ENCODE assay signal across 13 mouse cellular contexts in the genomic region with DNA sequence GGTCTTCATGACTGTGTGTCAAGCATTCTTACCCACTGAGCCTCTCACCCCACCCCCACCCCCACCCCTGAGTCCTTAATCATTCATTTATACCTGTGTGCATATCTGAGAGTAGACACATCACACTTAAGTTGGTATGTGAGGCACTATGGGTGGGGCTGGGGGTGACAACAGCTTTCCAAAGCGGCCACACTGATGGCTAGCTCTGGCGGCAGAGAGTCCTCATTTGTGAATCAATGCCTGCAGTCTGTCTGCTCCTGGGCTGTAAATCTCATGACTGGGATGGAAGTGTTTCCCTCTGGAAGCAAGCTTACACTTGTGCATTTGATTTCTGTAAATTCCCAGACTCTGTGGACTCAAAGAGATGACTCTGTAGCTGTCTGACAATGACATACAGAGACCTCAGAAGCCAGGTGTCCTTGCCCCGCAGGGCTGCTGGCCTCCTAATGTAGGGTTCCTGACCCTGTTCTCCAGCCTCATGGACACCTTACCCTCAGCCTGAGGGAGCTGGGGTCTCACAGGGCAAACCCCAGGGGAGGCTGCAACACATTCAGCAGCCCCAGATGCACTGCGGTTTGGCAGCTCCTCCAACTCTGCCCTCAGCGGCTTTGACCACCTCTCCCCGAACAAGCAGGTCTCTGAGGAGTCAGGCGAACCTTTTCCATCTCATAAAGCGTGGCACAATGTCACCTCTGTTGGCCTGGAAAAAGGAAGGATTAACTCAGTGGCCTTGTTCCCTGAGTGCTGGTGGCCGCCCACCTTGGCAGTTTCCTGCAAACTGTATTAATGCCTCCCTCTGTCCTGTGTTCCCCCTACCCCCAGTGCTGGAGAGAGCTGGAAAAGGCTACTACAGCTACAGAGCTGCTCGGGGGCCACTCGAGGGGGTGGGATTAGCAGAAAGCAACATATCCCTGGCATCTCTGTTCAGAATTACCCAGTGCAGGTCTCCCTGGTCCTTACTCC.
DNase-seq lines count a peak whose midpoint lies in the region; ATAC-seq and TF ChIP-seq lines count a peak whose summit lies in the region.
"Had no signal": no experiment of that assay in that cellular context is flagged by ENCODE, and none has a peak within 500 bp of the region (broad histone marks: within the 10 kb centered on the region; RNA-seq: fewer than 3 reads in every experiment).

No protein-coding gene starts in this region.

- no peaks in the 10 kb centered on the region for H3K27me3 ChIP-seq in forebrain, embryonic 14.5 days (replicated peaks; ENCODE audit: control insufficient read depth, insufficient read depth, low read length)
- H3K27me3 ChIP-seq in forebrain, embryonic 12.5 days = peaks cover 5% of the 10 kb centered on the region; the same call in 1 of the 2 replicates
- H3K27me3 ChIP-seq in limb, embryonic 14.5 days (ENCODE audit: control insufficient read depth, insufficient read depth, low read length) = no peaks in the 10 kb centered on the region
- H3K27me3 ChIP-seq: intestine, embryonic 15.5 days had no signal

- H3K4me3 ChIP-seq in forebrain, embryonic 14.5 days (ENCODE audit: low read depth, low read length) = no peak overlapping the region
- no peak overlapping the region for H3K4me3 ChIP-seq in forebrain, embryonic 12.5 days (replicated peaks)
- H3K4me3 ChIP-seq in limb, embryonic 14.5 days (replicated peaks; ENCODE audit: low read length) = no peak overlapping the region
- H3K4me3 ChIP-seq: intestine, embryonic 15.5 days; megakaryocyte, embryonic 14.5 days had no signal

- no peak overlapping the region for H3K27ac ChIP-seq in forebrain, embryonic 14.5 days (ENCODE audit: low read depth, low read length)
- no peak overlapping the region for H3K27ac ChIP-seq in forebrain, embryonic 12.5 days
- H3K27ac ChIP-seq in limb, embryonic 14.5 days (replicated peaks; ENCODE audit: low read depth, low read length) = peak overlapping the region; percentile 78
- H3K27ac ChIP-seq: intestine, embryonic 15.5 days had no signal

- 29% methylated on average over 11 of the region's 11 CpGs for WGBS in forebrain, embryonic 14.5 days
- WGBS in forebrain, embryonic 12.5 days = 35% methylated on average over 11 of the region's 11 CpGs
- 38% methylated on average over 11 of the region's 11 CpGs for WGBS in limb, embryonic 14.5 days

- peaks cover 2% of the 10 kb centered on the region; the same call in 1 of the 2 replicates for H3K4me1 ChIP-seq in forebrain, embryonic 14.5 days (ENCODE audit: control insufficient read depth, insufficient read depth, low read length)
- peaks cover 17% of the 10 kb centered on the region for H3K4me1 ChIP-seq in forebrain, embryonic 12.5 days
- peaks cover 27% of the 10 kb centered on the region for H3K4me1 ChIP-seq in limb, embryonic 14.5 days (ENCODE audit: control insufficient read depth, insufficient read depth, low read length)
- H3K4me1 ChIP-seq: intestine, embryonic 15.5 days; megakaryocyte, embryonic 14.5 days had no signal

- peak; percentile 7 for DNase-seq in forebrain, embryonic 14.5 days (ENCODE audit: low spot score)
- DNase-seq in right cerebral cortex, postnatal 10 days (ENCODE audit: low spot score in 2 of 2) = peak; percentile 48 to 50
- DNase-seq in right cerebral cortex, adult 18-20 months = no peak
- DNase-seq in limb, embryonic 14.5 days (ENCODE audit: low spot score) = peak; percentile 58
- DNase-seq in T-cell, adult 2 months (ENCODE audit: low spot score) = no peak
- no peak for DNase-seq in testis, postnatal 14 days (ENCODE audit: low spot score)
- DNase-seq in embryo, embryonic 10.5 days (ENCODE audit: low spot score) = no peak
- DNase-seq: embryo, embryonic 11 days; kidney, postnatal 25 days; lung, adult 2 months had no signal

- no peak overlapping the region for H3K4me2 ChIP-seq in forebrain, embryonic 14.5 days (ENCODE audit: low read length)
- no peak overlapping the region for H3K4me2 ChIP-seq in forebrain, embryonic 12.5 days
- H3K4me2 ChIP-seq in limb, embryonic 14.5 days (replicated peaks; ENCODE audit: low read depth, low read length, severe bottlenecking) = no peak overlapping the region
- H3K4me2 ChIP-seq: intestine, embryonic 15.5 days had no signal

- no peak overlapping the region; the same call in 1 of the 2 replicates for H3K9ac ChIP-seq in forebrain, embryonic 14.5 days (ENCODE audit: low read length)
- no peak overlapping the region for H3K9ac ChIP-seq in forebrain, embryonic 12.5 days
- H3K9ac ChIP-seq in limb, embryonic 14.5 days (ENCODE audit: low read depth, low read length, severe bottlenecking) = no peak overlapping the region
- H3K9ac ChIP-seq: intestine, embryonic 15.5 days had no signal

- no peak for ATAC-seq in forebrain, embryonic 14.5 days
- ATAC-seq in forebrain, embryonic 12.5 days (ENCODE audit: low FRiP score) = no peak
- ATAC-seq in limb, embryonic 14.5 days (ENCODE audit: low FRiP score, low read depth) = peak; percentile 70
- ATAC-seq: intestine, embryonic 15.5 days had no signal

- no peaks in the 10 kb centered on the region for H3K9me3 ChIP-seq in forebrain, embryonic 14.5 days (replicated peaks; ENCODE audit: control insufficient read depth, low read length)
- H3K9me3 ChIP-seq in forebrain, embryonic 12.5 days = no peaks in the 10 kb centered on the region
- no peaks in the 10 kb centered on the region for H3K9me3 ChIP-seq in limb, embryonic 14.5 days (ENCODE audit: control insufficient read depth, low read length)
- H3K9me3 ChIP-seq: intestine, embryonic 15.5 days; megakaryocyte, embryonic 14.5 days had no signal

- TF ChIP-seq POLR2A in limb, embryonic 14.5 days (IDR thresholded peaks at IDR 0.05; ENCODE audit: borderline replicate concordance, extremely low read depth, insufficient read depth, insufficient read length) = no peak

- no peaks in the 10 kb centered on the region for H3K36me3 ChIP-seq in forebrain, embryonic 14.5 days (ENCODE audit: control insufficient read depth, insufficient read depth, low read length)
- no peaks in the 10 kb centered on the region for H3K36me3 ChIP-seq in forebrain, embryonic 12.5 days (replicated peaks)
- H3K36me3 ChIP-seq in limb, embryonic 14.5 days (ENCODE audit: control insufficient read depth, insufficient read depth, low read length) = no peaks in the 10 kb centered on the region
- H3K36me3 ChIP-seq: intestine, embryonic 15.5 days had no signal

Comparison
In these comparisons a context has a peak if more than half of its experiments do, and no peak if none do; other contexts are left out.
1. DNase-seq: peak in forebrain, embryonic 14.5 days (single experiment), right cerebral cortex, postnatal 10 days (2 of 2) and limb, embryonic 14.5 days (single experiment); none in right cerebral cortex, adult 18-20 months (single experiment), T-cell, adult 2 months (single experiment), testis, postnatal 14 days (single experiment) and embryo, embryonic 10.5 days (single experiment).